Mouse (Mus musculus) liver, postnatal 0 days (tissue): Measurements from ENCODE around the gene Noto.

ENCODE experiments used
- CTCF ChIP-seq: sonication (generic); IDR thresholded peaks from 2 replicates; pipeline ENCODE4 v1.5.1; 2016; ENCODE audit warnings: antibody characterized with exemption, low read depth
- EP300 ChIP-seq: IDR thresholded peaks from 2 replicates; pipeline ENCODE4 v1.6.1; 2016; ENCODE audit warnings: antibody characterized with exemption, low read depth, mild to moderate bottlenecking

DNA sequence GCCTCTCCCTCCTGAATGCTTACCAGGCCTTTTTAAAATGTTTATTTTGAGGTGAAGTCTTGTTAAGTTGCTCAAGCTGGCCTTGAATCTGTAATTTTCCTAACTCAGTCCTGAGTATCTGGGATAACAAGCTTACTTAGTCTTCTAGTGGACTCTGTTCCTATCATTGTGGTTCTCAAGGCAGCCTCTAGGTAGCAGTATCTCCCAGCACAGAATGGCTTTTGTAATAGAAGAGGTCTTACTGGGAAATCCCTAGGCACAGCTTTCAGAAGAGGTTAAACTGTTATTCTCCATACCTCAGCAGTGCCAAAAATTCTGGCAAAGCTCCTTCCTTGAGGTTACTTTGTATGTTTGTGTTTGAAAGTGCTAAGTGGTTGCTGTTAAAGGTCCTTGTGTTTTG is 41.7 kb downstream of the Noto start:
- TF ChIP-seq CTCF (peak; percentile 43), EP300 (no peak)
